Mouse (Mus musculus) midbrain, embryonic 13.5 days (tissue): Measurements from ENCODE around the gene Sim2. TPM values are rescaled to one million over a fixed set of nuclear protein-coding genes. Genes with fewer than 3 reads are reported as not detected.

ENCODE experiments used
- ATAC-seq: fragments of 200-750 bp; cut with Nextera tagmentation; 2 replicates; pipeline ENCODE4 v1.8.0; 2017; ENCODE audit warnings: mild to moderate bottlenecking, moderate TSS enrichment, moderate library complexity
- H3K27ac ChIP-seq: fragments of 300-500 bp; sonication (generic); 2 replicates; pipeline ENCODE4 v1.5.1; 2015; ENCODE audit warnings: inconsistent platforms, mild to moderate bottlenecking, moderate library complexity
- H3K27me3 ChIP-seq: fragments of 300-500 bp; sonication (generic); 2 replicates; pipeline ENCODE4 v1.6.1; 2015; ENCODE audit warnings: mild to moderate bottlenecking, inconsistent platforms
- H3K36me3 ChIP-seq: fragments of 300-500 bp; sonication (generic); 2 replicates; pipeline ENCODE4 v1.6.1; 2015; ENCODE audit warnings: mild to moderate bottlenecking, inconsistent platforms
- H3K4me1 ChIP-seq: fragments of 300-500 bp; sonication (generic); replicated peaks from 2 replicates; pipeline ENCODE4 v1.6.1; 2015; ENCODE audit warnings: inconsistent platforms
- H3K4me2 ChIP-seq: fragments of 300-500 bp; sonication (generic); replicated peaks from 2 replicates; pipeline ENCODE4 v1.6.1; 2015; ENCODE audit warnings: moderate library complexity, mild to moderate bottlenecking, inconsistent platforms
- H3K4me3 ChIP-seq: fragments of 300-500 bp; sonication (generic); replicated peaks from 2 replicates; pipeline ENCODE4 v1.5.1; 2015; ENCODE audit warnings: mild to moderate bottlenecking, inconsistent platforms
- H3K9ac ChIP-seq: fragments of 300-500 bp; sonication (generic); replicated peaks from 2 replicates; pipeline ENCODE4 v1.6.1; 2015; ENCODE audit warnings: mild to moderate bottlenecking, inconsistent platforms
- H3K9me3 ChIP-seq: fragments of 300-500 bp; sonication (generic); 2 replicates; pipeline ENCODE4 v1.6.1; 2016; ENCODE audit warnings: mild to moderate bottlenecking, inconsistent platforms
- WGBS: fragments of 180-500 bp; shearing (Covaris S2); methylation state at CpG from one replicate; pipeline ENCODE4 v1.1.7; 2015; 5-methylcytosine and 5-hydroxymethylcytosine counted together
- polyA plus RNA-seq: library from polyadenylated mRNA; unstranded; fragments of >200 nt; fragmentation: Nextera tagmentation; extraction: Ambion mirVana; gene quantifications from 2 replicates; pipeline ENCODE4 v1.2.1, GENCODE M21; 2015

Sim2 gene
- polyA plus RNA-seq, 1 experiment from 2014 or later = 0.24 TPM

- H3K4me3 ChIP-seq = no peak overlapping the region
- H3K27me3 ChIP-seq = peaks cover 99% of the 10 kb centered on the region
- no peaks in the 10 kb centered on the region for H3K36me3 ChIP-seq
- H3K4me2 ChIP-seq = no peak overlapping the region
- no peak overlapping the region for H3K27ac ChIP-seq
- no peaks in the 10 kb centered on the region for H3K9me3 ChIP-seq
- H3K4me1 ChIP-seq = peaks cover 9% of the 10 kb centered on the region
- 2% methylated on average over 13 of the region's 13 CpGs for WGBS
- ATAC-seq = no peak
- H3K9ac ChIP-seq = no peak overlapping the region
Measured at GRCm38 (mm10) chr16:94079856-94080555, 4.7 kb upstream of the Sim2 start.

GRCm38 (mm10) chr16:94081596-94081995, 3.1 kb upstream of the Sim2 start:
- H3K4me3 ChIP-seq = no peak overlapping the region
- no peaks in the 10 kb centered on the region for H3K36me3 ChIP-seq
- peaks cover 98% of the 10 kb centered on the region for H3K27me3 ChIP-seq
- no peak overlapping the region for H3K4me2 ChIP-seq
- no peaks in the 10 kb centered on the region for H3K9me3 ChIP-seq
- ATAC-seq = no peak
- H3K4me1 ChIP-seq = peaks cover 20% of the 10 kb centered on the region
- no peak overlapping the region for H3K9ac ChIP-seq
- H3K27ac ChIP-seq = no peak overlapping the region
- whole genome bisulfite sequencing = 12% methylated on average over 5 of the region's 5 CpGs

GRCm38 (mm10) chr16:94081996-94082708, 2.6 kb upstream of the Sim2 start:
- WGBS = 9% methylated on average over 8 of the region's 8 CpGs
- H3K27me3 ChIP-seq = peaks cover 98% of the 10 kb centered on the region
- no peak overlapping the region for H3K9ac ChIP-seq
- H3K36me3 ChIP-seq = no peaks in the 10 kb centered on the region
- no peaks in the 10 kb centered on the region for H3K9me3 ChIP-seq
- peaks cover 25% of the 10 kb centered on the region for H3K4me1 ChIP-seq
- H3K4me3 ChIP-seq = no peak overlapping the region
- ATAC-seq = no peak
- H3K4me2 ChIP-seq = no peak overlapping the region
- no peak overlapping the region for H3K27ac ChIP-seq

GRCm38 (mm10) chr16:94082960-94083847, 1.5 kb upstream of the Sim2 start:
- Histone ChIP-seq H3K27ac (no peak overlapping the region), H3K9ac (no peak overlapping the region), H3K27me3 (peaks cover 98% of the 10 kb centered on the region), H3K4me1 (peaks cover 28% of the 10 kb centered on the region), H3K36me3 (no peaks in the 10 kb centered on the region), H3K4me2 (no peak overlapping the region), H3K9me3 (no peaks in the 10 kb centered on the region), H3K4me3 (no peak overlapping the region)
- under 1% methylated on average over 46 of the region's 46 CpGs for WGBS
- ATAC-seq = no peak

GRCm38 (mm10) chr16:94083848-94084525, 744 bp upstream of the Sim2 start:
- Histone ChIP-seq H3K9ac (no peak overlapping the region), H3K27me3 (peaks cover 98% of the 10 kb centered on the region), H3K4me2 (no peak overlapping the region), H3K4me3 (0 out of 2 replicates have a peak overlapping the region, but pooled peaks have one; percentile 32), H3K4me1 (peaks cover 28% of the 10 kb centered on the region), H3K9me3 (no peaks in the 10 kb centered on the region), H3K27ac (no peak overlapping the region), H3K36me3 (no peaks in the 10 kb centered on the region)
- under 1% methylated on average over 41 of the region's 41 CpGs for WGBS
- no peak for ATAC-seq

GRCm38 (mm10) chr16:94085603-94086285, 1.0 kb downstream of the Sim2 start:
- under 1% methylated on average over 57 of the region's 57 CpGs for WGBS
- H3K9ac ChIP-seq = peak overlapping the region; percentile 42

GRCm38 (mm10) chr16:94086701-94087569, 2.2 kb downstream of the Sim2 start:
- ATAC-seq = no peak
- no peak overlapping the region for H3K27ac ChIP-seq
- H3K4me2 ChIP-seq = peak overlapping the region; percentile 24
- H3K9me3 ChIP-seq = no peaks in the 10 kb centered on the region
- no peak overlapping the region for H3K9ac ChIP-seq
- peaks cover 98% of the 10 kb centered on the region for H3K27me3 ChIP-seq
- peak overlapping the region; percentile 22 for H3K4me3 ChIP-seq
- H3K4me1 ChIP-seq = peaks cover 24% of the 10 kb centered on the region
- under 1% methylated on average over 50 of the region's 50 CpGs for WGBS
- H3K36me3 ChIP-seq = no peaks in the 10 kb centered on the region

More at GRCm38 (mm10) chr16:94085603-94086285, 1.0 kb downstream of the Sim2 start:
- H3K36me3 ChIP-seq = no peaks in the 10 kb centered on the region
- peaks cover 98% of the 10 kb centered on the region for H3K27me3 ChIP-seq
- H3K9me3 ChIP-seq = no peaks in the 10 kb centered on the region
- ATAC-seq = no peak
- no peak overlapping the region for H3K27ac ChIP-seq
- peak overlapping the region; percentile 32 for H3K4me3 ChIP-seq
- peak overlapping the region; percentile 48 for H3K4me2 ChIP-seq
- H3K4me1 ChIP-seq = peaks cover 24% of the 10 kb centered on the region

GRCm38 (mm10) chr16:94087570-94088225, 3.0 kb downstream of the Sim2 start:
- WGBS = 4% methylated on average over 16 of the region's 16 CpGs
- Histone ChIP-seq H3K36me3 (no peaks in the 10 kb centered on the region), H3K9me3 (no peaks in the 10 kb centered on the region), H3K27me3 (peaks cover 98% of the 10 kb centered on the region), H3K4me1 (peaks cover 24% of the 10 kb centered on the region), H3K9ac (no peak overlapping the region), H3K4me2 (peak overlapping the region; percentile 24), H3K4me3 (peak overlapping the region; percentile 22), H3K27ac (no peak overlapping the region)
- ATAC-seq = no peak

GRCm38 (mm10) chr16:94088226-94088748, 3.6 kb downstream of the Sim2 start:
- Histone ChIP-seq H3K27me3 (peaks cover 98% of the 10 kb centered on the region), H3K4me3 (no peak overlapping the region), H3K9ac (no peak overlapping the region), H3K27ac (no peak overlapping the region), H3K9me3 (no peaks in the 10 kb centered on the region), H3K4me2 (no peak overlapping the region), H3K4me1 (peaks cover 24% of the 10 kb centered on the region), H3K36me3 (no peaks in the 10 kb centered on the region)
- no peak for ATAC-seq
- WGBS = 2% methylated on average over 11 of the region's 11 CpGs
